Mouse (Mus musculus) cortical plate, adult 2 months (tissue): Measurements from ENCODE around the gene Dusp5.

Experiments used
- CTCF ChIP-seq: fragments of 200-500 bp; IDR thresholded peaks from 2 replicates; pipeline ENCODE4 v1.5.1; 2011; ENCODE audit warnings: mild to moderate bottlenecking, control low read depth, low read length; ENCODE audit not compliant: insufficient read depth; ENCODE audit errors: extremely low read depth
- POLR2A ChIP-seq: fragments of 200-500 bp; IDR thresholded peaks from 2 replicates; pipeline ENCODE4 v1.6.1; 2011; ENCODE audit warnings: mild to moderate bottlenecking, low read length, control low read depth; ENCODE audit not compliant: insufficient read depth; ENCODE audit errors: extremely low read depth

GRCm38 (mm10) chr19:53483984-53484383, 44.9 kb upstream of the Dusp5 start:
- no peak for TF ChIP-seq CTCF
- no peak for TF ChIP-seq POLR2A
